In the genomic region with DNA sequence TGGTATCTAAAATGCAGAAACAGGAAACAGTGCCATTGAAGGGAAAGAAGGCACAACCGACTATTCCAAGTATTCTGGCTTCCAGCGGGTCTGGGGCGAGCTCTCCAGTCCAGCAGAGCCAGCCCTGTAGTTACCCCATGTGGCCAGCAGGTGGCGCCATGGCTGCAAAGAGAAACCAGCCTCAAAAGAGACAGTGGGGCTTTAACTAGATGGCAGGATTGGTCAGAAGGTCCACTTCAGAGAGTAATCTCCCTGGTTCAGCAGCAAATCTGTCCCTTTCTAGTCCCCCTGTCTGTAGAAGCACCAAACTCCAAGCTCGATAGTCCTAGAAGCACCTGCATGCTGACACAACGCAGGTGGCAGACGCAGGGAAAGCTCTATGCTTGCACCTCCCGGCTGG, we compare ENCODE assay signal across 8 mouse cellular contexts. TPM values are rescaled to one million over a fixed set of nuclear protein-coding genes. Genes with fewer than 3 reads are reported as not detected.
DNase-seq lines count a peak whose midpoint lies in the region; ATAC-seq and TF ChIP-seq lines count a peak whose summit lies in the region.

No protein-coding gene starts in this region.

- no peak overlapping the region for H3K9ac ChIP-seq in liver, postnatal 0 days (replicated peaks)

- TF ChIP-seq CTCF in liver, postnatal 0 days (IDR thresholded peaks at IDR 0.05; ENCODE audit: low read depth) = peak; percentile 99

- H3K27ac ChIP-seq in liver, postnatal 0 days (ENCODE audit: low read depth) = no peak overlapping the region

- no peak overlapping the region for H3K4me2 ChIP-seq in liver, postnatal 0 days (ENCODE audit: low read depth, low read length)

- peaks cover 2% of the 10 kb centered on the region; the same call in 1 of the 2 replicates for H3K36me3 ChIP-seq in liver, postnatal 0 days (replicated peaks; ENCODE audit: insufficient read depth, low read length)

- TF ChIP-seq EP300 in liver, postnatal 0 days (IDR thresholded peaks at IDR 0.05; ENCODE audit: low read depth) = no peak

- H3K27me3 ChIP-seq in liver, postnatal 0 days (ENCODE audit: insufficient read depth, low read length) = no peaks in the 10 kb centered on the region

- 43% methylated on average over 8 of the region's 8 CpGs for WGBS in liver, postnatal 0 days (ENCODE audit: insufficient replicate concordance)

- H3K4me3 ChIP-seq in liver, postnatal 0 days (ENCODE audit: low read depth, low read length) = no peak overlapping the region

- peak; percentile 72 for DNase-seq in 416B (ENCODE audit: low read depth)
- peak; percentile 49 for DNase-seq in T-cell, adult 2 months (ENCODE audit: low spot score)
- DNase-seq in cerebellum, postnatal 36 days = peak; percentile 75 to 83
- peak; percentile 62 to 70 for DNase-seq in gastrocnemius, adult 8-10 months (ENCODE audit: low spot score in 2 of 2)
- DNase-seq in kidney, postnatal 10 days = peak; percentile 90
- DNase-seq in liver, postnatal 0 days = peak; percentile 83
- DNase-seq in ovary, postnatal 36 days (ENCODE audit: low spot score) = peak; percentile 80
- peak; percentile 71 for DNase-seq in thymus, postnatal 25 days

- H3K9me3 ChIP-seq in liver, postnatal 0 days (ENCODE audit: low read length) = no peaks in the 10 kb centered on the region

- ATAC-seq in liver, postnatal 0 days = peak; percentile 29; the same call in 1 of the 2 replicates

- H3K4me1 ChIP-seq in liver, postnatal 0 days (ENCODE audit: insufficient read depth) = no peaks in the 10 kb centered on the region

RNA-seq across cellular contexts. Expression of a gene that starts 8.0 kb away (rescaled TPM):
- 10 to 100 TPM; 34.6 to 45.1 (median 38.6) TPM for total RNA-seq in gastrocnemius, adult 8-10 months (2022)
- 55.5 and 61.1 TPM in 2 replicates for polyA plus RNA-seq in liver, postnatal 0 days (2015; fragmentation: Nextera tagmentation; extraction: Ambion mirVana)

RNA-seq across cellular contexts. Expression of a gene that starts 10.1 kb away (rescaled TPM):
- total RNA-seq in gastrocnemius, adult 8-10 months (2022) = under 1 TPM; 0.15 to 0.72 (median 0.29) TPM
- not detected in 2 replicates for polyA plus RNA-seq in liver, postnatal 0 days (2015; fragmentation: Nextera tagmentation; extraction: Ambion mirVana)
